Mouse (Mus musculus): ENCODE data around the gene Armh1. TPM values are rescaled to one million over a fixed set of nuclear protein-coding genes. Genes with fewer than 3 reads are reported as not detected.
"Not testable (repeated sequence)": the region's sequence is repeated elsewhere in the genome, so short reads cannot be mapped to it uniquely, and the experiment has no call there.

The Armh1 gene
- polyA plus RNA-seq, 1 experiment from 2014 or later = 1.8 TPM

GRCm38 (mm10) chr4:117210147-117211074 lies 41.5 kb downstream of the Armh1 start:
- no peak overlapping the region for H3K9ac ChIP-seq (replicated peaks)
- 0 out of 2 replicates have a peak overlapping the region, but pooled peaks have one; percentile 5 for H3K27ac ChIP-seq (replicated peaks)
- no peak overlapping the region for H3K4me2 ChIP-seq (replicated peaks)
- no peaks in the 10 kb centered on the region for H3K4me1 ChIP-seq
- WGBS = 2% methylated on average over 20 of the region's 20 CpGs
- 0 out of 2 replicates have a peak overlapping the region, but pooled peaks have one; percentile 0 for H3K4me3 ChIP-seq
- H3K9me3 ChIP-seq = no peaks in the 10 kb centered on the region
- ATAC-seq (replicated peaks) = no peak
- H3K36me3 ChIP-seq = no peaks in the 10 kb centered on the region
- H3K27me3 ChIP-seq = no peaks in the 10 kb centered on the region

- Histone ChIP-seq H3K4me1 (no peaks in the 10 kb centered on the region), H3K4me2 (replicated peaks) (no peak overlapping the region), H3K27ac (replicated peaks) (no peak overlapping the region), H3K4me3 (no peak overlapping the region), H3K36me3 (no peaks in the 10 kb centered on the region), H3K27me3 (no peaks in the 10 kb centered on the region), H3K9ac (replicated peaks) (no peak overlapping the region), H3K9me3 (no peaks in the 10 kb centered on the region)
- 85% methylated on average over 6 of the region's 6 CpGs for WGBS
- no peak for ATAC-seq (replicated peaks)
These were observed 42.3 kb downstream of the Armh1 start for GRCm38 (mm10) chr4:117209592-117209991.

GRCm38 (mm10) chr4:117202992-117203354 lies 49.0 kb downstream of the Armh1 start:
- no peak overlapping the region for H3K4me3 ChIP-seq
- H3K4me1 ChIP-seq = peaks cover 8% of the 10 kb centered on the region; the same call in 1 of the 2 replicates
- H3K27me3 ChIP-seq = no peaks in the 10 kb centered on the region
- no peaks in the 10 kb centered on the region for H3K9me3 ChIP-seq
- no peak overlapping the region for H3K4me2 ChIP-seq (replicated peaks)
- ATAC-seq (replicated peaks) = no peak
- no peaks in the 10 kb centered on the region for H3K36me3 ChIP-seq
- no peak overlapping the region for H3K9ac ChIP-seq (replicated peaks)
- H3K27ac ChIP-seq (replicated peaks) = no peak overlapping the region
- WGBS = 62% methylated on average over 4 of the region's 4 CpGs

- Histone ChIP-seq H3K36me3 (no peaks in the 10 kb centered on the region), H3K27me3 (no peaks in the 10 kb centered on the region), H3K4me2 (replicated peaks) (peak overlapping the region; percentile 47), H3K4me3 (peak overlapping the region; percentile 32), H3K9ac (replicated peaks) (peak overlapping the region; percentile 34), H3K4me1 (peaks cover 8% of the 10 kb centered on the region; the same call in 1 of the 2 replicates), H3K9me3 (no peaks in the 10 kb centered on the region), H3K27ac (replicated peaks) (peak overlapping the region; percentile 16)
- peak; percentile 68; the same call in 1 of the 2 replicates for ATAC-seq (replicated peaks)
- under 1% methylated on average over 25 of the region's 25 CpGs for WGBS
These were observed 49.6 kb downstream of the Armh1 start for GRCm38 (mm10) chr4:117202046-117202991.

DNA sequence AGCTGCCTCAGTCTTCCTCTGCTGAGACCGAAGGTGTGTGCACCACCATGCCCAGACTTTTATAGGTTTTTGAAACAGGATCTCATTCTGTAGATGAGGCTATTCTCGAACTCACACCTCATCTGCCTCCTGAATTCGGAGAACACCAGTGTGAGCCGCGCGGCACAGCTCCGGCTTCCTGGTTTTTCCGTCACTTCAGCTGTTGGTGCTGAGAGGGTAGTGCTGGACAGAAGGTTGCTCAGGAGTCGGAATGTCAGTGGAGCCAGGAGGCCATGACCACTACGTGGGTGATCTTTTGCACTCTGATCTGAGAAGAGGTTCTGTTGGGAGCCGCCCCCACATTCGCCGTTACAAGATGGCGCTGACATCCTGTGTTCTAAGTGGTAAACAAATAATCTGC lies 60.1 kb downstream of the Armh1 start:
- H3K4me3 ChIP-seq = no peak overlapping the region
- H3K9me3 ChIP-seq = no peaks in the 10 kb centered on the region
- H3K27me3 ChIP-seq = no peaks in the 10 kb centered on the region
- peaks cover 7% of the 10 kb centered on the region for H3K4me1 ChIP-seq
- no peak for ATAC-seq (replicated peaks)
- no peak overlapping the region for H3K4me2 ChIP-seq (replicated peaks)
- no peak overlapping the region for H3K27ac ChIP-seq (replicated peaks)
- no peak overlapping the region for H3K9ac ChIP-seq (replicated peaks)
- no peaks in the 10 kb centered on the region for H3K36me3 ChIP-seq
- 94% methylated on average over 14 of the region's 14 CpGs for WGBS

- no peak overlapping the region for H3K9ac ChIP-seq (replicated peaks)
- peak overlapping the region; percentile 81; the same call in 1 of the 2 replicates for H3K27ac ChIP-seq (replicated peaks)
- H3K4me3 ChIP-seq = no peak overlapping the region
- peaks cover 7% of the 10 kb centered on the region for H3K4me1 ChIP-seq
- H3K9me3 ChIP-seq = no peaks in the 10 kb centered on the region
- 60% methylated on average over 7 of the region's 7 CpGs for WGBS
- H3K4me2 ChIP-seq (replicated peaks) = no peak overlapping the region
- no peak for ATAC-seq (replicated peaks)
- H3K36me3 ChIP-seq = no peaks in the 10 kb centered on the region
- H3K27me3 ChIP-seq = no peaks in the 10 kb centered on the region
These were observed 61.3 kb downstream of the Armh1 start for GRCm38 (mm10) chr4:117190660-117191059.

GRCm38 (mm10) chr4:117189856-117190543 lies 61.9 kb downstream of the Armh1 start:
- Histone ChIP-seq H3K9me3 (no peaks in the 10 kb centered on the region), H3K27ac (replicated peaks) (peak overlapping the region; percentile 81), H3K27me3 (0 out of 2 replicates have a peak, but pooled peaks cover 4% of the 10 kb centered on the region), H3K4me1 (peaks cover 7% of the 10 kb centered on the region), H3K4me2 (replicated peaks) (peak overlapping the region; percentile 49), H3K4me3 (peak overlapping the region; percentile 32), H3K9ac (replicated peaks) (peak overlapping the region; percentile 67), H3K36me3 (no peaks in the 10 kb centered on the region)
- ATAC-seq (replicated peaks) = peak; percentile 87
- 0% methylated on average over 9 of the region's 9 CpGs for WGBS

- Histone ChIP-seq H3K4me1 (peaks cover 7% of the 10 kb centered on the region), H3K9me3 (no peaks in the 10 kb centered on the region), H3K36me3 (no peaks in the 10 kb centered on the region), H3K27ac (replicated peaks) (peak overlapping the region; percentile 81), H3K4me2 (replicated peaks) (peak overlapping the region; percentile 49), H3K27me3 (0 out of 2 replicates have a peak, but pooled peaks cover 4% of the 10 kb centered on the region), H3K4me3 (peak overlapping the region; percentile 32), H3K9ac (replicated peaks) (peak overlapping the region; percentile 67)
- peak; percentile 79 for ATAC-seq (replicated peaks)
- 2% methylated on average over 16 of the region's 16 CpGs for WGBS
These were observed 62.5 kb downstream of the Armh1 start for GRCm38 (mm10) chr4:117189382-117189855.

- no peak for ATAC-seq (replicated peaks)
- 54% methylated on average over 3 of the region's 3 CpGs for WGBS
- peak overlapping the region; percentile 49 for H3K4me2 ChIP-seq (replicated peaks)
- H3K27ac ChIP-seq (replicated peaks) = 0 out of 2 replicates have a peak overlapping the region, but pooled peaks have one; percentile 81
- no peaks in the 10 kb centered on the region for H3K9me3 ChIP-seq
- peaks cover 7% of the 10 kb centered on the region for H3K4me1 ChIP-seq
- 0 out of 2 replicates have a peak, but pooled peaks cover 4% of the 10 kb centered on the region for H3K27me3 ChIP-seq
- peak overlapping the region; percentile 67; the same call in 1 of the 2 replicates for H3K9ac ChIP-seq (replicated peaks)
- no peaks in the 10 kb centered on the region for H3K36me3 ChIP-seq
- peak overlapping the region; percentile 32; the same call in 1 of the 2 replicates for H3K4me3 ChIP-seq
These were observed 63.0 kb downstream of the Armh1 start for GRCm38 (mm10) chr4:117188969-117189368.

GRCm38 (mm10) chr4:117182759-117183096 lies 69.2 kb downstream of the Armh1 start:
- not testable (repeated sequence) for H3K36me3 ChIP-seq, H3K9me3 ChIP-seq, H3K27me3 ChIP-seq
- Histone ChIP-seq H3K4me3 (peak overlapping the region; percentile 56), H3K9ac (replicated peaks) (peak overlapping the region; percentile 71), H3K27ac (replicated peaks) (peak overlapping the region; percentile 86), H3K4me1 (peaks cover 20% of the 10 kb centered on the region), H3K4me2 (replicated peaks) (peak overlapping the region; percentile 83)
- 13% methylated on average over 9 of the region's 9 CpGs for WGBS
- peak; percentile 62 for ATAC-seq (replicated peaks)

Measured in forebrain, embryonic 15.5 days (tissue).